Mouse (Mus musculus) adrenal gland, adult 2 months (tissue): ENCODE results near the gene Osgepl1. TPM values are rescaled to one million over a fixed set of nuclear protein-coding genes. Genes with fewer than 3 reads are reported as not detected.
A peak's percentile ranks its signal among the peaks of the same experiment; 100 is the strongest.
"Not testable (repeated sequence)": the region's sequence is repeated elsewhere in the genome, so short reads cannot be mapped to it uniquely, and the experiment has no call there.

ENCODE experiments used
- DNase-seq: peaks from one replicate; pipeline ENCODE4 v3.0.0; 2021
- long read RNA-seq: library from polyadenylated mRNA; stranded (forward); transcript quantifications from one replicate; pipeline ENCODE4 v2.0.0, GENCODE M21; 2021
- polyA plus RNA-seq: library from polyadenylated mRNA; depleted of rRNA; stranded (reverse); fragments of >200 nt; gene quantifications from 2 replicates; pipeline ENCODE4 v1.2.3, GENCODE M21; 2012; rRNA removed
- total RNA-seq, 2 experiments: library from RNA; stranded (reverse); gene quantifications; 2 replicates each; pipeline ENCODE4 v1.2.3; 2021

Gene Osgepl1
- 10 to 100 TPM; 18.7 to 22.7 TPM for total RNA-seq
- polyA plus RNA-seq, result 3.8 and 3.9 TPM in 2 replicates
- long read RNA-seq, transcript Osgepl1-201 (8 exons, 1,868 nt), result major isoform, 9 of 19 reads
- long read RNA-seq, partial matches to known transcripts, result 0 of 19 reads
- long read RNA-seq, other reads (novel, unspliced or antisense), result 9 of 19 reads

DNA sequence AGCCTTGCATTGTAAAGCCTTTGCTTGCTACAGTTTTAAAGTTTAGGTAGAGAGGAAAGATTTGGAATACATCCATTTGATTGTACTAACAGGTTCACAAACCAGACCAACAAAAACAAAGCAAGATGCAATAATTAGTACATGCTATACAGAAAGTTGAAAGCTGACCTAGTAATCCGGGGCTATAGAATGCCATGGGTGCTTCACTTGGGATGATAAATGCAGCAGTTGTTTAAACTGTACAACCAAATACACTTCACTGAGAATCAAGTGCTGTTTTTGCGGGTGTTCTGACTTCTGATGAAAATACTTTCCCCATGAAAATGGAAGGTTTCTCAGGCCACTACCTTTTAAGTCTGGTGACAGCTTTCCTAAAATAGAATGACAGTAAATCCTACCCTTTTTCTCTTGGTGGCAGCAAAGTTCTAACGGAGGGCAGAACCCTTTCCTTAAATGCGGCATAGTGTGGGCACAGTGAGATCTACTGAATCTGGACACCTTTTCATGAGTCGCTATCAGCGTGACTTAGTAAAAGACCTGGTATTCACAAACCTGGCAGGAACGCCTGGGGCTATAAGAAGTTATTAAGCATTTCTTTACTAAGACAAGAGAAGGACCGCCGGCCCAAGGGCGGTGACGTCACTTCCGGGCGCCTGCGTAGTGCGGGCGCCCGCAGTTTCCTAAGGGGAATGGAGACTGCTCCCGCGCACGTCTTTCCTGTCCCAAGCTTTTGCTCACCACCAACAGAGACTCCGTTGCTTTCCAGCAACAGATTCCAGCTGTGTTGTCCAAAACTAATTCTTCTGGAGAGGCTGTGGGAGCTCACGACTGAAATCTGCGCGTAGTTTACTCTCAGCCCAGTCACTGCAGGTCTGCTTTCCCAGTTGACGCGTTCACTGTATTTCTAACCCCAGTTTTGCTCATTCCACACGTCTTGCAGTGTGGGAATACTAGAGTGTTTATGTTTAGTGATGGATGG, at the start of gene Osgepl1:
Gene Osgepl1, plus strand, starts transcription at position 636 of the 979 bp plus-strand sequence.
- DNase-seq, result peak; percentile 92

DNA sequence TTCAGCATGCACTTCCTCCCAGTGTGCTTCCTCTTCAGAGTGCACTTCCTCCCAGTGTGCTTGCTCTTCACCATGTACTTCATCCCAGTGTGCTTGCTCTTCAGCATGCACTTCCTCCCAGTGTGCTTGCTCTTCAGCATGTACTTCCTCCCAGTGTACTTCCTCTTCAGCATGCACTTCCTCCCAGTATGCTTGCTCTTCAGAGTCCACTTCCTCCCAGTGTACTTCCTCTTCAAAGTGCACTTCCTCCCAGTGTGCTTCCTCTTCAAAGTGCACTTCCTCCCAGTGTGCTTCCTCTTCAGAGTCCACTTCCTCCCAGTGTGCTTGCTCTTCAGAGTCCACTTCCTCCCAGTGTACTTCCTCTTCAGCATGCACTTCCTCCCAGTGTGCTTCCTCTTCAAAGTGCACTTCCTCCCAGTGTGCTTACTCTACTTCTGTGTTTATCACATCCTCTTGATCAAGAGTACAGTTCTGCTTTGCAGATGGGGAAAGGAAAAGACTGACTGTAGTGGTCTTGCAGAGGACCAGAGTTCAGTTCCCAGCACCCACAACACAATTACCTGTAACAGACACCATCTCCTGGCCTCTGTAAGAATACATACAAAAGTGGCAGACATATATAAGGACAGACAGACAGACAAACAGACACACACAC, 48.3 kb upstream of the Osgepl1 start:
- not testable (repeated sequence) for DNase-seq

DNA sequence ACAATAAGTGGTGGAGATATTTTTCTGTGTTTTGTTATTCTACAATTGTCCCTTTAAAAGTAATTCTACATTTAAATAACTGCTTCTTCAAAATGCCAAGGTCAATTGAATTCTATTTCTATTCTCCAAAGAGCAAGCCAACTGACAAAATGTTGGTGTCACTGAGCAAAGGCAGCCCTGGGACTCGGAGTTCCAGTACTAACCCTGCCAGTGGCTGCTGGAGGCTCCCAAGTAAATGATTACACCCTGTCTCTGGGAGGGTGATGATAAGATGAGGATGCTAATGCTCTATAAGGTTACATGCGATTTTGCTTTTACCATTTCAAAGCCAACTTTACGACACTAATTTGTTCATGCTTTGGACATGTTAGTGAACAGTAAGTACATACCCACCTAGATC, 43.5 kb upstream of the Osgepl1 start:
- peak; percentile 30 for DNase-seq

GRCm38 (mm10) chr1:53272646-53273045, 40.8 kb upstream of the Osgepl1 start:
- peak; percentile 15 for DNase-seq

GRCm38 (mm10) chr1:53291197-53291596, 22.2 kb upstream of the Osgepl1 start:
- no peak for DNase-seq

DNA sequence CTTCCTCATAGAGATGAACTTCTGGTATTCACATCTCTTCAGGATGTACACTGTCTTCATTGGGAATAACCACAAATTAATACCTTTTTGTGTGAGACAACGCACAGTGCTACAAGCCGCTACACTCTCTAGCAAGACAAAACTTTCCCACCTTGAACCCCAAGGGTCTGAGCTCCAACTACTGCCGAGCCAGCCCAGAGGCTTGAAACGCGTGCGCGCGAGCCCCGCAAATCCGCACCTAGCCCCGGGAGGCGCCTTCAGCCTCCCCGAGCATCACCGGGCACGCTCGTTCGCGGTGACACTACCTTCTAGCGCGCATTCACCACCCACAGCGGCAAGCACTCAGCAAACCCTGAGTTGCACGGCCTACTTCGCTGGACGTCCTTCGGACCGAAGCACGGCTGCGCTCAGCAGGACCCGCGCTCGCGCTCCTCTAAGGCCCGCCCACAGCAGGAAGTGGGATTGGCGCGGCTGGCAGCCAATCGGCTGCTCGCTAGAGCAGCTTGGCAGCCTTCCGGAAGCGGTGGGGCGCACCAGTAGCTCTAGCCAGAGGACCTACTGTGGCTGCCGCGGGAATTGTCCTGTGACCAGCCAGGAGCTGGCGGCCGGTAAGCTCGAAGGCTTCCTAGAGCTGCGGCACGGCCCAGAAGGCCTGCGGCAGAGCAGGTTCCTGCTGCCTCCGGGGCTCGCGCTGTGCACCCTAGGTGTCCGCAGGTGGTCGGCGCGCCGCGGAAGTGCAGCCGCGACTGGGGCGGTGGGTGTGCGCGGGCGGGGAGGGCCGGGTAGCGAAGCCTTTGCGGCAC, 16.6 kb upstream of the Osgepl1 start, which contains the start of the genes Pms1, Ormdl1 and Gm28778:
Gene Pms1, minus strand, starts transcription at position 438 of the 803 bp plus-strand sequence.
Gene Ormdl1, plus strand, starts transcription at position 515 of the 803 bp plus-strand sequence.
Gene Gm28778, plus strand, starts transcription at position 531 of the 803 bp plus-strand sequence.
- DNase-seq, result peak; percentile 98

GRCm38 (mm10) chr1:53300506-53300905, 12.9 kb upstream of the Osgepl1 start:
- peak; percentile 26 for DNase-seq

DNA sequence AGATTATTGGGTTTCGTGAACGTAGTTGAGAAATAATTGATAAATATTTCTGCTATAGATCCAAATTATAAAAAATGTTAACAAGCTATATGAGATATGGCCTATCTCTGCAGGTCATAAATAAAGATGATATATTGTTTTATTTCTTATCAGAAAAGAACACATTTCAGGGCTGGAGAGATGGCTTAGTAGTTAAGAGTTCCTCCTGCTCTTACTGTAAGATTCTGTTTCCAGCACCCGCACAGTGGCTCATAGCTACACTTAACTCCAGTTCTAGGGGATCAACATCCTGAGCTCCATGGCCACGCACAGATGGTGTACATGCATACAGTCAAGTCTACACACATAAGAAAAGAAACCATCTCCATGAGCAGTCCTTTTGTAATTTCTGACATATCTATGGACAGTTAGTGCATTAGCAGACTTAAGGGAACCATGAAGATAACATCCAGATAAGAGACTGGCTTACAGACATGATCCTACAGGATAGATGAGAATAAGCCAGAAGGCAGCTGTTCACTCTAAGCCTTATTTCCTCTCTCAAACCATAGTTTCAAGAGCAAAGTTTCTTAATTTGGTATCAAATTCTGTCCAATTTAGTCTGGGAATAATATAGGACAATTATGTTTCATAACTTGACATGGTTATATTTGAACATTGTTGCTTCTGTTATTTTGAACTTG, 8.4 kb downstream of the Osgepl1 start:
- no peak for DNase-seq

- DNase-seq, result no peak
These were observed 9.8 kb downstream of the Osgepl1 start for GRCm38 (mm10) chr1:53323254-53323653.

- DNase-seq, result no peak
These were observed 10.9 kb downstream of the Osgepl1 start for GRCm38 (mm10) chr1:53324277-53324676.

DNA sequence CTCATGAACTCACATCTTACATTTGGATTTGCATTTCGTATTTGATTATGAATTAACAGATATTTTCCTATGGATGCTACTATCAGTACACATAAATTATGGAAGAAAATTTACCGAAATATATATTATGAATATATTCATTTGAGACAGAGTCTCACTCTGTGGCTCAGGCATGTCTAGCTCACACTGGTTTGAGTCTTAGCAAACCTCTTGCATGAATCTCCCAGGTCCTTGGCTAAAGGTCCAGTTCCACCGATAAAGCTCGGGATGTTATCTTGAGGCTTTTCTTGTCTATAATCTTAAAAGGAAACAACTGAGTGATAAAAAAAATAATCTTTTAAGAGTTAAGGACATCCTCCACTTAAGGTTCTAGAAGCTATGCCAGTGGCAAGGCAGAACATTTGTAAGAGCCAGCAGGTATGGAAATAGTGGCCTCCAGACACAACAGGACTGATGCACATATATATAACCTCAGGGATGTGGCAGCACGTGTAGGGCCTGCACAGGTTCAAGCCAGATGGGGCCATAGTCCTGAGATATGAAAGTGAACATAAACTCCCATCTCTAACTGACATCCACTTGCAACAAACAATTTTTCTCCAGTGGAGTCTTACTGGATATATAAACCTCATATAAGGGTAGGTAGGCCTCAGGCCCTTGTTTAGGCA, 11.5 kb downstream of the Osgepl1 start:
- no peak for DNase-seq

DNA sequence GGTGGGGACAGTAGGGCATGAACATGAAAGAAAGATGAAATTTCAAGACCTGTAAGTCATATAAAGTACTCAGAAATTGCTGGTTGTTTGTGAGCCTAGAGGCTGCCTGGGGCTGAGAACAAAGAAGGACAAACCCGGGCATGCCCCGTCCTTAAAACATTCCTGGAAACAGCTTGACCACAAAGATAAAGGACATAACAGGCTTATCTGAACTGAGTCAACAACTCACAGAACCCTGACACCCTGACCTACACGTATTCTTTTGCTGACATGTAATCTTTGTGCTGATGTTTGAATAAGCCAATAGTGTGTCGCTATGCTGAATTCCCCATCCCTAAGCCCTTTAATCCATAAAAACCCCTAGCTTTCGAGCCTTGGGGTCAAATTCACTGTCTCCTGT, 20.1 kb downstream of the Osgepl1 start:
- DNase-seq, result not testable (repeated sequence)

- no peak for DNase-seq
These were observed 22.0 kb downstream of the Osgepl1 start for GRCm38 (mm10) chr1:53335465-53335864.

- not testable (repeated sequence) for DNase-seq
These were observed 24.0 kb downstream of the Osgepl1 start for GRCm38 (mm10) chr1:53337403-53337802.

DNA sequence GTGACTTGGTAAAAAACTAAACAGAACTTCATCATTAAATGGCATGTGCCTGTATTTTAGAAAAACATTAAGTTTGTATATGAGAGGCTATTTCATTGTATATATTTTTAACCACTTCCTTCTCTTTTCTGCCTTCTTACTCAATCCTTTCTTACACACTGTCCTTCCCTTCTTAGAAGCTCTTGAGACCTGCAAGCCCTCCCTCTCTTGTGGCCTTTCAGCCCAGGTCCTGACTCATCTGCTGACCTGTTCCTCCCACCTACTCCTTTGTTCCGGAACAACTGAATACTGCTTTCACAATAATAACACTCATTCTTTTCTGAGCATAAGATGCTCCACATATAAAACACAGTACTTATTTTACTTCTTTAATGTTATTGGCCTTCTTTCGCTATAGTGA, 27.6 kb downstream of the Osgepl1 start:
- no peak for DNase-seq

- DNase-seq, result peak; percentile 99
These were observed 39.2 kb downstream of the Osgepl1 start, which contains the start of the genes Asdurf, Gm28551 and Asnsd1 for GRCm38 (mm10) chr1:53352327-53353261. Gene Asdurf (minus strand): TSS chr1:53352619. Gene Gm28551 (minus strand): TSS chr1:53352667. Gene Asnsd1 (minus strand): TSS chr1:53352752.

- no peak for DNase-seq
These were observed 45.6 kb downstream of the Osgepl1 start for GRCm38 (mm10) chr1:53358988-53359387.
